Mouse (Mus musculus): ENCODE results near the gene Styx. TPM values are rescaled to one million over a fixed set of nuclear protein-coding genes. Genes with fewer than 3 reads are reported as not detected.
A peak's percentile ranks its signal among the peaks of the same experiment; 100 is the strongest.

Gene Styx
- total and polyA plus RNA-seq, 3 experiments: 3.8 to 33.4 (median 26.3) TPM

DNA sequence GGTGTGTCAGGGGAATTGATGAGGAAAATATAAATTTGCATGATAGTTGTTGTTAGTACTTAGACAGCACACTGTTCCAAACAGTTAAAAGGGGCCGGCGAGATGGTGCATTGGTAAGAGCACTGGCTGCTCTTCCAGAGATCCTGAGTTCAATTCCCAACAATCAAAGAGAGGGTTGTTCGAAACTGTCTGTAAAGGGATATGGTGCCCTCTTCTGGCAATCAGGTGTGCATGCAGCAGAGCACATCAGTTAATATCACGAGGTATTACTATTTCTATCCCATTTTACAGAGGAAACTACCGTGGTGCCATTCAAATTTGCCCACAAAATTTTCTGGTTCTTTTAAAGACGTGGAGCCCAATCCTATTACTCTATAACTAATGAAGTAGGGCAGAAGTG is 83.3 kb downstream of the Styx start:
- 79% methylated on average over 6 of the region's 6 CpGs for WGBS
- Histone ChIP-seq H3K27me3 (ENCODE audit: control insufficient read depth, insufficient read depth, low read length) (no peaks in the 10 kb centered on the region), H3K36me3 (ENCODE audit: control insufficient read depth, insufficient read depth, low read length) (no peaks in the 10 kb centered on the region), H3K9ac (ENCODE audit: low read depth, low read length) (no peak overlapping the region), H3K79me2 (replicated peaks; ENCODE audit: control insufficient read depth, insufficient read depth, low read length) (no peaks in the 10 kb centered on the region), H3K4me3 (no peak overlapping the region), H3K4me1 (ENCODE audit: control insufficient read depth, insufficient read depth, low read length) (peaks cover 2% of the 10 kb centered on the region; the same call in 1 of the 2 replicates), H3K27ac (no peak overlapping the region)
- TF ChIP-seq CTCF (IDR thresholded peaks at IDR 0.05) (peak; percentile 79), POLR2A (IDR thresholded peaks at IDR 0.05; ENCODE audit: insufficient read depth, low read depth, low read length) (no peak)
- intact Hi-C loops (cut with DNase I): no loop called here
- no peak for DNase-seq

GRCm38 (mm10) chr14:45438250-45438930 is 87.5 kb downstream of the Styx start:
- intact Hi-C loops (cut with DNase I): no loop called here
- H3K4me1 ChIP-seq (ENCODE audit: control insufficient read depth, insufficient read depth, low read length): peaks cover 6% of the 10 kb centered on the region
- H3K36me3 ChIP-seq (ENCODE audit: control insufficient read depth, insufficient read depth, low read length): no peaks in the 10 kb centered on the region
- H3K9ac ChIP-seq (ENCODE audit: low read depth, low read length): no peak overlapping the region; the same call in 1 of the 2 replicates
- H3K4me3 ChIP-seq: no peak overlapping the region
- 68% methylated on average over 19 of the region's 19 CpGs for WGBS
- H3K27ac ChIP-seq: no peak overlapping the region
- TF ChIP-seq CTCF (IDR thresholded peaks at IDR 0.05): no peak
- no peak for TF ChIP-seq POLR2A (IDR thresholded peaks at IDR 0.05; ENCODE audit: insufficient read depth, low read depth, low read length)
- DNase-seq: no peak
- no peaks in the 10 kb centered on the region for H3K27me3 ChIP-seq (ENCODE audit: control insufficient read depth, insufficient read depth, low read length)
- no peaks in the 10 kb centered on the region for H3K79me2 ChIP-seq (replicated peaks; ENCODE audit: control insufficient read depth, insufficient read depth, low read length)

DNA sequence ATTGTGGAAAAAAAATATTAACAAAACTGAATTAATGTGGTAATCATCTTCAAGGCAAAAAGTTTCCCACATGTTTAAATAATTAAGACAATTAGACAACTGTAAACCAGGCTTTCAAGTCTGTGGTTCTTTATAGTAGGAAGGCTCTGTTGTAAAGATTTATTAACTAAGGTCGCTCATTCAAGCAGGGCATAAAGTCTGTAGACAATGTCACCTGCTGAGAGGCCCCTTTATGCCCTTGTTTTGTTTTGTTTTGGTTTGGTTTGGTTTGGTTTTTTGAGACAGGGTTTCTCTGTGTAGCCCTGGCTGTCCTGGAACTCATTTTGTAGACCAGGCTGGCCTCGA is 88.0 kb downstream of the Styx start:
- TF ChIP-seq CTCF (IDR thresholded peaks at IDR 0.05) (no peak), POLR2A (IDR thresholded peaks at IDR 0.05; ENCODE audit: insufficient read depth, low read depth, low read length) (no peak), EP300 (IDR thresholded peaks at IDR 0.05; ENCODE audit: insufficient read depth, low read depth, low read length) (no peak)
- Histone ChIP-seq H3K27ac (no peak overlapping the region), H3K36me3 (ENCODE audit: control insufficient read depth, insufficient read depth, low read length) (no peaks in the 10 kb centered on the region), H3K4me3 (no peak overlapping the region), H3K4me1 (ENCODE audit: control insufficient read depth, insufficient read depth, low read length) (peaks cover 6% of the 10 kb centered on the region), H3K27me3 (ENCODE audit: control insufficient read depth, insufficient read depth, low read length) (no peaks in the 10 kb centered on the region), H3K79me2 (replicated peaks; ENCODE audit: control insufficient read depth, insufficient read depth, low read length) (no peaks in the 10 kb centered on the region), H3K9ac (ENCODE audit: low read depth, low read length) (no peak overlapping the region)
- no peak for DNase-seq
- 87% methylated on average over 2 of the region's 2 CpGs for WGBS
- intact Hi-C loops (cut with DNase I): no loop called here

GRCm38 (mm10) chr14:45439387-45439786 is 88.5 kb downstream of the Styx start:
- TF ChIP-seq POLR2A (IDR thresholded peaks at IDR 0.05; ENCODE audit: insufficient read depth, low read depth, low read length): no peak
- TF ChIP-seq CTCF (IDR thresholded peaks at IDR 0.05): no peak
- no peak for TF ChIP-seq EP300 (IDR thresholded peaks at IDR 0.05; ENCODE audit: insufficient read depth, low read depth, low read length)
- Histone ChIP-seq H3K27me3 (ENCODE audit: control insufficient read depth, insufficient read depth, low read length) (no peaks in the 10 kb centered on the region), H3K36me3 (ENCODE audit: control insufficient read depth, insufficient read depth, low read length) (no peaks in the 10 kb centered on the region), H3K4me1 (ENCODE audit: control insufficient read depth, insufficient read depth, low read length) (peaks cover 6% of the 10 kb centered on the region), H3K27ac (no peak overlapping the region), H3K4me3 (no peak overlapping the region), H3K9ac (ENCODE audit: low read depth, low read length) (no peak overlapping the region), H3K79me2 (replicated peaks; ENCODE audit: control insufficient read depth, insufficient read depth, low read length) (no peaks in the 10 kb centered on the region)
- WGBS: 89% methylated on average over 9 of the region's 9 CpGs
- intact Hi-C loops (cut with DNase I): no loop called here
- DNase-seq: no peak

- Histone ChIP-seq H3K36me3 (ENCODE audit: control insufficient read depth, insufficient read depth, low read length) (0 out of 2 replicates have a peak, but pooled peaks cover 2% of the 10 kb centered on the region), H3K4me1 (ENCODE audit: control insufficient read depth, insufficient read depth, low read length) (peaks cover 10% of the 10 kb centered on the region), H3K79me2 (replicated peaks; ENCODE audit: control insufficient read depth, insufficient read depth, low read length) (no peaks in the 10 kb centered on the region), H3K27me3 (ENCODE audit: control insufficient read depth, insufficient read depth, low read length) (no peaks in the 10 kb centered on the region), H3K9ac (ENCODE audit: low read depth, low read length) (no peak overlapping the region), H3K27ac (no peak overlapping the region), H3K4me3 (no peak overlapping the region)
- TF ChIP-seq CTCF (IDR thresholded peaks at IDR 0.05) (no peak), POLR2A (IDR thresholded peaks at IDR 0.05; ENCODE audit: insufficient read depth, low read depth, low read length) (no peak), EP300 (IDR thresholded peaks at IDR 0.05; ENCODE audit: insufficient read depth, low read depth, low read length) (no peak)
- no peak for DNase-seq
- intact Hi-C loops (cut with DNase I): no loop called here
- 62% methylated on average over 6 of the region's 6 CpGs for WGBS
Measured at GRCm38 (mm10) chr14:45441291-45441690, 90.4 kb downstream of the Styx start.

DNA sequence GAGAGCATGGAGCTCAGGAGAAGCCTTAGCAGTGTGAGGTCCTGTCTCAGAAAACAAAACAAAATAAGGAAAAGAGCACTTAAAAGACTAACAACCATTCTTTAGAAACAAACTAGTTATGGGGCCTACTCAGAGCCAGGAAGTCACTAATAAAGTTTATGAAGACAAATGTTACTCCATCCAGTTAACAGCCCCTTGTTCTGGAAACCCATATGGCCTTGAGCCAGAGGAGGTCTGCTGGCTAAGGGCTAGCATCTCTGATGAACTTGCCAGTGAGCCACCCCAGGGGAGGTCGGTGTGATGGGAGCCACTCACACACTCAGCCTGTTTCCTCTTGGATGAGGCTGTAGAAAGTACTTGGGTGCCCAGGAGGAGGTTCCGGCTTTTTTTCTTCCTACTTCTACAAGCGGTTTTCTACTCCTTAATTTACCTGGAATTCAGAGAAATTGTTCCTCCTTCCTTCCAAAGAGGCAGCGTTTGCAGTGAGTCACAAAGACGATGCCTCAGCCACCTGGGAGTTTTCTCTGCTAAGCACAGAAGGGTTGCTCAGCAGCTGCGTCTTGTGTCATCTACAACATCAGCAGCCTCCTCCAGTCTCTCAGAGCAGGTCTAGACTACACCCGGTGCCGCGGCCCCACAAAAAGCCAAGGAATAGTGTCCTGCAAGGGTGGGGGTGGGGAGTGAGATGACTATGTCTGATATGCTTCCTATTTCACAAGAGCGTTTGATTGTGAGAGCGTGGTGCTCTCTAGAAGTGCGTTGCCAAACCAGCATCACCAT is 92.1 kb downstream of the Styx start:
- no peak for TF ChIP-seq CTCF (IDR thresholded peaks at IDR 0.05)
- no peak for TF ChIP-seq EP300 (IDR thresholded peaks at IDR 0.05; ENCODE audit: insufficient read depth, low read depth, low read length)
- TF ChIP-seq POLR2A (IDR thresholded peaks at IDR 0.05; ENCODE audit: insufficient read depth, low read depth, low read length): no peak
- intact Hi-C loops (cut with DNase I): no loop called here
- no peaks in the 10 kb centered on the region for H3K27me3 ChIP-seq (ENCODE audit: control insufficient read depth, insufficient read depth, low read length)
- H3K36me3 ChIP-seq (ENCODE audit: control insufficient read depth, insufficient read depth, low read length): 0 out of 2 replicates have a peak, but pooled peaks cover 2% of the 10 kb centered on the region
- WGBS: 37% methylated on average over 12 of the region's 12 CpGs
- H3K4me3 ChIP-seq: no peak overlapping the region
- H3K4me1 ChIP-seq (ENCODE audit: control insufficient read depth, insufficient read depth, low read length): peaks cover 10% of the 10 kb centered on the region
- H3K27ac ChIP-seq: peak overlapping the region; percentile 17; the same call in 1 of the 2 replicates
- H3K9ac ChIP-seq (ENCODE audit: low read depth, low read length): no peak overlapping the region
- DNase-seq: peak in 1 of 2 experiments; percentile 14
- no peaks in the 10 kb centered on the region for H3K79me2 ChIP-seq (replicated peaks; ENCODE audit: control insufficient read depth, insufficient read depth, low read length)
